Mouse (Mus musculus): ENCODE data around the gene Lrrc29. TPM values are rescaled to one million over a fixed set of nuclear protein-coding genes. Genes with fewer than 3 reads are reported as not detected.

Gene Lrrc29
- polyA plus RNA-seq, 1 experiment from 2014 or later: 7.5 TPM

- no peak overlapping the region for H3K4me2 ChIP-seq (replicated peaks; ENCODE audit: low read depth, low read length)
- ATAC-seq: no peak
- H3K27me3 ChIP-seq (replicated peaks; ENCODE audit: insufficient read depth, low read length): no peaks in the 10 kb centered on the region
- TF ChIP-seq EP300 (IDR thresholded peaks at IDR 0.05): no peak
- TF ChIP-seq CTCF (IDR thresholded peaks at IDR 0.05): no peak
- no peak overlapping the region for H3K9ac ChIP-seq (replicated peaks; ENCODE audit: low read depth)
- H3K36me3 ChIP-seq (ENCODE audit: insufficient read depth, low read length): peaks cover 47% of the 10 kb centered on the region
- H3K27ac ChIP-seq (ENCODE audit: low read length): peak overlapping the region; percentile 86
- DNase-seq (ENCODE audit: low spot score): peak; percentile 19
- 27% methylated on average over 4 of the region's 4 CpGs for WGBS
- no peak overlapping the region for H3K4me3 ChIP-seq (ENCODE audit: low read depth, low read length)
- H3K4me1 ChIP-seq (ENCODE audit: insufficient read depth, low read depth, low read length): peaks cover 40% of the 10 kb centered on the region
- no peaks in the 10 kb centered on the region for H3K9me3 ChIP-seq (ENCODE audit: low read length)
Measured at GRCm38 (mm10) chr8:105338992-105339391, 12.9 kb upstream of the Lrrc29 start.

GRCm38 (mm10) chr8:105336373-105337130 is 10.5 kb upstream of the Lrrc29 start:
- H3K27me3 ChIP-seq (replicated peaks; ENCODE audit: insufficient read depth, low read length): no peaks in the 10 kb centered on the region
- H3K4me3 ChIP-seq (ENCODE audit: low read depth, low read length): no peak overlapping the region
- no peak overlapping the region for H3K4me2 ChIP-seq (replicated peaks; ENCODE audit: low read depth, low read length)
- H3K9ac ChIP-seq (replicated peaks; ENCODE audit: low read depth): no peak overlapping the region
- H3K9me3 ChIP-seq (ENCODE audit: low read length): no peaks in the 10 kb centered on the region
- WGBS: 80% methylated on average over 32 of the region's 32 CpGs
- H3K36me3 ChIP-seq (ENCODE audit: insufficient read depth, low read length): peaks cover 65% of the 10 kb centered on the region
- no peak overlapping the region for H3K27ac ChIP-seq (ENCODE audit: low read length)
- peaks cover 28% of the 10 kb centered on the region for H3K4me1 ChIP-seq (ENCODE audit: insufficient read depth, low read depth, low read length)
- ATAC-seq (no peak), DNase-seq (ENCODE audit: low spot score) (no peak)
- TF ChIP-seq CTCF (IDR thresholded peaks at IDR 0.05) (no peak), EP300 (IDR thresholded peaks at IDR 0.05) (no peak)

- Histone ChIP-seq H3K36me3 (ENCODE audit: insufficient read depth, low read length) (peaks cover 82% of the 10 kb centered on the region), H3K4me3 (ENCODE audit: low read depth, low read length) (no peak overlapping the region), H3K27ac (ENCODE audit: low read length) (no peak overlapping the region), H3K4me2 (replicated peaks; ENCODE audit: low read depth, low read length) (no peak overlapping the region), H3K9ac (replicated peaks; ENCODE audit: low read depth) (no peak overlapping the region), H3K27me3 (replicated peaks; ENCODE audit: insufficient read depth, low read length) (no peaks in the 10 kb centered on the region), H3K9me3 (ENCODE audit: low read length) (no peaks in the 10 kb centered on the region), H3K4me1 (ENCODE audit: insufficient read depth, low read depth, low read length) (no peaks in the 10 kb centered on the region)
- no peak for ATAC-seq
- DNase-seq (ENCODE audit: low spot score): no peak
- TF ChIP-seq EP300 (IDR thresholded peaks at IDR 0.05) (no peak), CTCF (IDR thresholded peaks at IDR 0.05) (no peak)
- 33% methylated on average over 2 of the region's 2 CpGs for WGBS
Measured at GRCm38 (mm10) chr8:105332523-105332922, 6.4 kb upstream of the Lrrc29 start.

DNA sequence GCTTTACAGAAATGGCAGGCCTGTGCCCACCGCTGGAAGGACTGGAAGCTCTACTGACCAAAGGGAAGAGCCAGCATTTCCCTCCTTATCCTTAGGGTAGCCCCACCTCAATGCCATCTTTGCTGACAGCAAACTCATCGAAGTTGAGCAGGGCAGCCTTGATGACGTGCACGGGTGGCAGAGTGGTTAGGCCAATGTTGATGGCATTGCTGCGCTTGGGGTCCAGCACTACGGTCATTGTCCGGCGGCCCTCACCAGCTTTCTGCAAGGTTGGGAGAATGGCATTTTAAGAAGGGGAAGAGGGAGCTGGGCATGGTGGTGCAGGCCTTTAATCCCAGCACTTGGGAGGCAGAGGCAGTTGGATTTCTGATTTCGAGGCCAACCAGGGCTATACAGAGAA is 5.9 kb upstream of the Lrrc29 start:
- TF ChIP-seq CTCF (IDR thresholded peaks at IDR 0.05) (no peak), EP300 (IDR thresholded peaks at IDR 0.05) (no peak)
- Histone ChIP-seq H3K9me3 (ENCODE audit: low read length) (no peaks in the 10 kb centered on the region), H3K4me3 (ENCODE audit: low read depth, low read length) (no peak overlapping the region), H3K27me3 (replicated peaks; ENCODE audit: insufficient read depth, low read length) (no peaks in the 10 kb centered on the region), H3K27ac (ENCODE audit: low read length) (no peak overlapping the region), H3K4me2 (replicated peaks; ENCODE audit: low read depth, low read length) (no peak overlapping the region), H3K36me3 (ENCODE audit: insufficient read depth, low read length) (peaks cover 78% of the 10 kb centered on the region), H3K9ac (replicated peaks; ENCODE audit: low read depth) (no peak overlapping the region), H3K4me1 (ENCODE audit: insufficient read depth, low read depth, low read length) (no peaks in the 10 kb centered on the region)
- DNase-seq (ENCODE audit: low spot score) (no peak), ATAC-seq (no peak)
- 91% methylated on average over 9 of the region's 9 CpGs for WGBS

GRCm38 (mm10) chr8:105331469-105331868 is 5.4 kb upstream of the Lrrc29 start:
- Histone ChIP-seq H3K4me3 (ENCODE audit: low read depth, low read length) (no peak overlapping the region), H3K9me3 (ENCODE audit: low read length) (no peaks in the 10 kb centered on the region), H3K27ac (ENCODE audit: low read length) (no peak overlapping the region), H3K36me3 (ENCODE audit: insufficient read depth, low read length) (peaks cover 73% of the 10 kb centered on the region), H3K4me1 (ENCODE audit: insufficient read depth, low read depth, low read length) (no peaks in the 10 kb centered on the region), H3K27me3 (replicated peaks; ENCODE audit: insufficient read depth, low read length) (no peaks in the 10 kb centered on the region), H3K9ac (replicated peaks; ENCODE audit: low read depth) (no peak overlapping the region), H3K4me2 (replicated peaks; ENCODE audit: low read depth, low read length) (no peak overlapping the region)
- TF ChIP-seq CTCF (IDR thresholded peaks at IDR 0.05): no peak
- TF ChIP-seq EP300 (IDR thresholded peaks at IDR 0.05): no peak
- ATAC-seq: no peak
- DNase-seq (ENCODE audit: low spot score): no peak
- 85% methylated on average over 18 of the region's 22 CpGs for WGBS

GRCm38 (mm10) chr8:105330325-105330724 is 4.2 kb upstream of the Lrrc29 start:
- TF ChIP-seq CTCF (IDR thresholded peaks at IDR 0.05): no peak
- no peak for TF ChIP-seq EP300 (IDR thresholded peaks at IDR 0.05)
- H3K27ac ChIP-seq (ENCODE audit: low read length): no peak overlapping the region
- H3K36me3 ChIP-seq (ENCODE audit: insufficient read depth, low read length): peaks cover 62% of the 10 kb centered on the region
- no peak for ATAC-seq
- peaks cover 4% of the 10 kb centered on the region; the same call in 1 of the 2 replicates for H3K4me1 ChIP-seq (ENCODE audit: insufficient read depth, low read depth, low read length)
- WGBS: 91% methylated on average over 12 of the region's 12 CpGs
- DNase-seq (ENCODE audit: low spot score): no peak
- H3K4me3 ChIP-seq (ENCODE audit: low read depth, low read length): no peak overlapping the region
- no peak overlapping the region for H3K9ac ChIP-seq (replicated peaks; ENCODE audit: low read depth)
- H3K9me3 ChIP-seq (ENCODE audit: low read length): no peaks in the 10 kb centered on the region
- H3K27me3 ChIP-seq (replicated peaks; ENCODE audit: insufficient read depth, low read length): no peaks in the 10 kb centered on the region
- no peak overlapping the region for H3K4me2 ChIP-seq (replicated peaks; ENCODE audit: low read depth, low read length)
